Mouse (Mus musculus): Measurements from ENCODE around the gene Prcp.

DNA sequence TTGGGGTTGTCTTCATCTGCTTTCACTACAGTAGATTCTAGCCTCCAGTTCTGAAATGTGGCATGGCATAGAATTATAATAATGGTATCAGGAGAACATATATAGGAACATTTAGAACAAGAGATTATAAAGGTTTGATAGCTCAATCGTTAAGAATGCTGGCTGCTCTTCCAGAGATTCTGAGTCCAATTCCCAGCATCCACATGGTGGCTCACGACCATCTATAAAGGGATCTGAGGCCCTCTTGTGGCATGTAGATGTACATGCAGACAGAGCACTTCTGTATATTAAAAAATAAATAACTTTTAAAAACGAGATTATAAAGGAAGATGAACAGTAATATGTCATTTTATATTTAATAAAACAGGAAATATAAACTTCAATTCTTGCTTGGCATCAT, 19.2 kb downstream of the Prcp start:
- TF ChIP-seq GATA1 (IDR thresholded peaks at IDR 0.05; ENCODE audit: borderline replicate concordance, low read length), result no peak
- no peak for TF ChIP-seq FLI1 (IDR thresholded peaks at IDR 0.05; ENCODE audit: low read length)
